Mouse (Mus musculus) liver, embryonic 15.5 days (tissue): ENCODE measurements around the gene Bcl7a. TPM values are rescaled to one million over a fixed set of nuclear protein-coding genes. Genes with fewer than 3 reads are reported as not detected.

ENCODE experiments used
- ATAC-seq: fragments of 200-750 bp; cut with Nextera tagmentation; 2 replicates; pipeline ENCODE4 v1.8.0; 2017; ENCODE audit warnings: moderate number of reproducible peaks, mild to moderate bottlenecking, moderate library complexity; ENCODE audit not compliant: insufficient read depth
- H3K27ac ChIP-seq: fragments of 300-500 bp; sonication (generic); replicated peaks from 2 replicates; pipeline ENCODE4 v1.5.1; 2015; ENCODE audit warnings: mild to moderate bottlenecking, inconsistent platforms
- H3K27me3 ChIP-seq: fragments of 300-500 bp; sonication (generic); 2 replicates; pipeline ENCODE4 v1.6.1; 2015; ENCODE audit warnings: mild to moderate bottlenecking, inconsistent platforms
- H3K36me3 ChIP-seq: fragments of 300-500 bp; sonication (generic); replicated peaks from 2 replicates; pipeline ENCODE4 v1.6.1; 2015; ENCODE audit warnings: moderate library complexity, mild to moderate bottlenecking, inconsistent platforms
- H3K4me1 ChIP-seq: fragments of 300-500 bp; sonication (generic); replicated peaks from 2 replicates; pipeline ENCODE4 v1.6.1; 2015; ENCODE audit warnings: inconsistent platforms
- H3K4me2 ChIP-seq: fragments of 300-500 bp; sonication (generic); 2 replicates; pipeline ENCODE4 v1.6.1; 2015; ENCODE audit warnings: moderate library complexity, mild to moderate bottlenecking, inconsistent platforms
- H3K4me3 ChIP-seq: fragments of 300-500 bp; sonication (generic); replicated peaks from 2 replicates; pipeline ENCODE4 v1.5.1; 2015; ENCODE audit warnings: mild to moderate bottlenecking, inconsistent platforms
- H3K9ac ChIP-seq: fragments of 300-500 bp; sonication (generic); 2 replicates; pipeline ENCODE4 v1.6.1; 2015; ENCODE audit warnings: moderate library complexity, mild to moderate bottlenecking, inconsistent platforms
- H3K9me3 ChIP-seq: fragments of 300-500 bp; sonication (generic); replicated peaks from 2 replicates; pipeline ENCODE4 v1.6.1; 2016; ENCODE audit warnings: inconsistent platforms
- WGBS: fragments of 180-500 bp; shearing (Covaris S2); methylation state at CpG from one replicate; pipeline ENCODE4 v1.1.7; 2015; ENCODE audit warnings: mixed read lengths; ENCODE audit not compliant: insufficient replicate concordance; 5-methylcytosine and 5-hydroxymethylcytosine counted together
- polyA plus RNA-seq: library from polyadenylated mRNA; unstranded; fragments of >200 nt; fragmentation: Nextera tagmentation; extraction: Ambion mirVana; gene quantifications from 2 replicates; pipeline ENCODE4 v1.2.1, GENCODE M21; 2015

Bcl7a gene
- 5.6 and 5.9 TPM in 2 replicates for polyA plus RNA-seq

- peak within 1 kb of the TSS; percentile 85 for H3K9ac ChIP-seq
- H3K27me3 ChIP-seq = no peaks in the 10 kb centered on the region
- peak within 1 kb of the TSS; percentile 84 for H3K27ac ChIP-seq
- no peaks in the 10 kb centered on the region for H3K9me3 ChIP-seq
- H3K36me3 ChIP-seq = no peaks in the 10 kb centered on the region
- H3K4me2 ChIP-seq = peak within 1 kb of the TSS; percentile 97
- 2% methylated on average over 69 of the region's 69 CpGs for WGBS
- peak; percentile 80 for ATAC-seq
- H3K4me3 ChIP-seq = peak within 1 kb of the TSS; percentile 89
- H3K4me1 ChIP-seq = peaks cover 43% of the 10 kb centered on the region
Measured at GRCm38 (mm10) chr5:123343707-123344627, at the start of gene Bcl7a. Gene Bcl7a, plus strand, starts transcription at chr5:123343834.

DNA sequence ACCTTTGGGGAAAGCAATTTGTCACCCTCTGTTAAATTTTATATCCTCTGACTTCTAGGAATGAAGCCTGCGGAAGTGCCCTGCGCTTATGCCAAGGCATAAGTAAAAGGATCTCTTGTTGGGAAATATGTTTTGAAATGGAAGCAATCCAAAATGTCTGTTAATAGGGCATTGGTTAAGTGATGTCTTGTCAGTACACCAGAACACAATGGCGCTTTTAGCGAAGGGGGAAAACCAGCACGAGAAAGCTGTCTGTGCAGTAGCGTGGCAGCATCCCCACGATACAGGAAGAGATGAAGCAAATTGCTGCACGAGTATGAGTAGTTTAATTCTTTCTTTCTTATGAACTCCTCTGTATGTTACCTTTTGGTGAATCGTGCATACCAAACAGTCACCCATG, 49.0 kb upstream of the Bcl7a start:
- no peak overlapping the region for H3K27ac ChIP-seq
- no peak for ATAC-seq
- no peak overlapping the region for H3K4me3 ChIP-seq
- H3K36me3 ChIP-seq = no peaks in the 10 kb centered on the region
- no peaks in the 10 kb centered on the region for H3K4me1 ChIP-seq
- H3K27me3 ChIP-seq = peaks cover 13% of the 10 kb centered on the region; the same call in 1 of the 2 replicates
- H3K4me2 ChIP-seq = no peak overlapping the region
- no peaks in the 10 kb centered on the region for H3K9me3 ChIP-seq
- 69% methylated on average over 9 of the region's 9 CpGs for WGBS
- H3K9ac ChIP-seq = no peak overlapping the region

- Histone ChIP-seq H3K4me1 (no peaks in the 10 kb centered on the region), H3K4me3 (no peak overlapping the region), H3K36me3 (no peaks in the 10 kb centered on the region), H3K9me3 (no peaks in the 10 kb centered on the region), H3K9ac (no peak overlapping the region), H3K27ac (no peak overlapping the region), H3K27me3 (peaks cover 13% of the 10 kb centered on the region; the same call in 1 of the 2 replicates), H3K4me2 (no peak overlapping the region)
- ATAC-seq = no peak
- WGBS = 60% methylated on average over 12 of the region's 12 CpGs
Measured at GRCm38 (mm10) chr5:123296224-123296806, 47.3 kb upstream of the Bcl7a start.

GRCm38 (mm10) chr5:123296972-123297754, 46.5 kb upstream of the Bcl7a start:
- Histone ChIP-seq H3K9ac (no peak overlapping the region), H3K4me2 (no peak overlapping the region), H3K4me3 (no peak overlapping the region), H3K27ac (no peak overlapping the region), H3K4me1 (no peaks in the 10 kb centered on the region), H3K36me3 (no peaks in the 10 kb centered on the region), H3K9me3 (no peaks in the 10 kb centered on the region), H3K27me3 (peaks cover 13% of the 10 kb centered on the region; the same call in 1 of the 2 replicates)
- 56% methylated on average over 23 of the region's 23 CpGs for WGBS
- ATAC-seq = no peak

GRCm38 (mm10) chr5:123297830-123298229, 45.8 kb upstream of the Bcl7a start:
- H3K9me3 ChIP-seq = no peaks in the 10 kb centered on the region
- no peaks in the 10 kb centered on the region for H3K36me3 ChIP-seq
- no peak overlapping the region for H3K9ac ChIP-seq
- no peak overlapping the region for H3K4me2 ChIP-seq
- no peak for ATAC-seq
- WGBS = 62% methylated on average over 7 of the region's 7 CpGs
- H3K4me1 ChIP-seq = no peaks in the 10 kb centered on the region
- no peak overlapping the region for H3K27ac ChIP-seq
- H3K27me3 ChIP-seq = peaks cover 13% of the 10 kb centered on the region; the same call in 1 of the 2 replicates
- H3K4me3 ChIP-seq = no peak overlapping the region

DNA sequence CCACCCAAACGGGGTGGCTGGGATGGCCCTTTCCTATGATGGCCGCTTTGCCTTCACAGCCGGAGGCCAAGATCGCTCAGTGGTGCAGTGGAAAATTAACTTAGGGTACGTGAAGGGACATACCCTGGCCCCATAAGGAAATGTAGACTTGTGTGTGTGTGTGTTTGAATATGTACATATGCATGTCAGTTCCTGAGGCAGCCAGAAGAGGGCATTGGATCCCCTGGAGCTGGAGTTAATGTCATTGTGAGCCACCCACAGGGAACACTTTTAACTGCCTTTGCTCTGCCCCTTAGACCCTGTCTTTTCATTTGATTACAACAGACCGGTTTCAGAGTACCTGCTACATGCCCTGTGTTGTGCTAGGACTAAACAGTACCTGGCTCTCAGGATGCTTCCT, 45.1 kb upstream of the Bcl7a start:
- WGBS = 73% methylated on average over 6 of the region's 6 CpGs
- Histone ChIP-seq H3K4me1 (no peaks in the 10 kb centered on the region), H3K9ac (no peak overlapping the region), H3K9me3 (no peaks in the 10 kb centered on the region), H3K4me3 (no peak overlapping the region), H3K4me2 (no peak overlapping the region), H3K27me3 (peaks cover 13% of the 10 kb centered on the region; the same call in 1 of the 2 replicates), H3K27ac (no peak overlapping the region), H3K36me3 (no peaks in the 10 kb centered on the region)
- no peak for ATAC-seq

- Histone ChIP-seq H3K4me2 (no peak overlapping the region), H3K36me3 (no peaks in the 10 kb centered on the region), H3K9ac (no peak overlapping the region), H3K4me3 (no peak overlapping the region), H3K9me3 (no peaks in the 10 kb centered on the region), H3K4me1 (no peaks in the 10 kb centered on the region), H3K27ac (no peak overlapping the region), H3K27me3 (peaks cover 8% of the 10 kb centered on the region; the same call in 1 of the 2 replicates)
- 69% methylated on average over 8 of the region's 8 CpGs for WGBS
- ATAC-seq = no peak
Measured at GRCm38 (mm10) chr5:123300496-123301034, 43.1 kb upstream of the Bcl7a start.

- 70% methylated on average over 20 of the region's 20 CpGs for WGBS
- no peaks in the 10 kb centered on the region for H3K36me3 ChIP-seq
Measured at GRCm38 (mm10) chr5:123301780-123302521, 41.7 kb upstream of the Bcl7a start.

GRCm38 (mm10) chr5:123307630-123308282, 35.9 kb upstream of the Bcl7a start:
- Histone ChIP-seq H3K36me3 (no peaks in the 10 kb centered on the region), H3K4me2 (no peak overlapping the region), H3K9ac (no peak overlapping the region), H3K27ac (no peak overlapping the region), H3K4me1 (no peaks in the 10 kb centered on the region), H3K27me3 (no peaks in the 10 kb centered on the region), H3K4me3 (no peak overlapping the region), H3K9me3 (no peaks in the 10 kb centered on the region)
- WGBS = 70% methylated on average over 18 of the region's 18 CpGs
- no peak for ATAC-seq

More at GRCm38 (mm10) chr5:123301780-123302521, 41.7 kb upstream of the Bcl7a start:
- H3K9me3 ChIP-seq = no peaks in the 10 kb centered on the region
- H3K27me3 ChIP-seq = 0 out of 2 replicates have a peak, but pooled peaks cover 4% of the 10 kb centered on the region
- H3K9ac ChIP-seq = no peak overlapping the region
- no peak overlapping the region for H3K4me2 ChIP-seq
- ATAC-seq = no peak
- no peak overlapping the region for H3K27ac ChIP-seq
- no peak overlapping the region for H3K4me3 ChIP-seq
- no peaks in the 10 kb centered on the region for H3K4me1 ChIP-seq

- no peaks in the 10 kb centered on the region for H3K9me3 ChIP-seq
- no peak overlapping the region for H3K4me3 ChIP-seq
- no peak overlapping the region for H3K4me2 ChIP-seq
- no peaks in the 10 kb centered on the region for H3K4me1 ChIP-seq
- no peak overlapping the region for H3K27ac ChIP-seq
- H3K27me3 ChIP-seq = no peaks in the 10 kb centered on the region
- H3K9ac ChIP-seq = no peak overlapping the region
- 62% methylated on average over 10 of the region's 10 CpGs for WGBS
- no peaks in the 10 kb centered on the region for H3K36me3 ChIP-seq
- ATAC-seq = no peak
Measured at GRCm38 (mm10) chr5:123309816-123310215, 33.8 kb upstream of the Bcl7a start.
